Mouse (Mus musculus) erythroid progenitor cell, adult 5-6 weeks (primary cell): ENCODE measurements around the gene Ankrd24. TPM values are rescaled to one million over a fixed set of nuclear protein-coding genes. Genes with fewer than 3 reads are reported as not detected.
A peak's percentile ranks its signal among the peaks of the same experiment; 100 is the strongest.
"Not testable (repeated sequence)": the region's sequence is repeated elsewhere in the genome, so short reads cannot be mapped to it uniquely, and the experiment has no call there.

Experiments
- ATAC-seq: replicated peaks from 2 replicates; pipeline ENCODE4 v1.8.0; 2016; ENCODE audit warnings: moderate number of reproducible peaks, mild to moderate bottlenecking, moderate TSS enrichment, inconsistent platforms; ENCODE audit not compliant: poor library complexity, low FRiP score, severe bottlenecking
- total RNA-seq, 2 experiments: library from RNA; stranded (forward) in 1 of 2; stranded (reverse) in 1 of 2; fragments of 150-400 nt in 1 of 2; fragments of 186-747, 209-891 nt in 1 of 2; gene quantifications; 2 replicates each; pipeline versions ENCODE4 v1.2.3 to v1.2.4; 2015 to 2017; ENCODE audit warnings: low replicate concordance in 2 of 2

Ankrd24 gene
- total RNA-seq, 2 experiments from 2014 or later = not detected

DNA sequence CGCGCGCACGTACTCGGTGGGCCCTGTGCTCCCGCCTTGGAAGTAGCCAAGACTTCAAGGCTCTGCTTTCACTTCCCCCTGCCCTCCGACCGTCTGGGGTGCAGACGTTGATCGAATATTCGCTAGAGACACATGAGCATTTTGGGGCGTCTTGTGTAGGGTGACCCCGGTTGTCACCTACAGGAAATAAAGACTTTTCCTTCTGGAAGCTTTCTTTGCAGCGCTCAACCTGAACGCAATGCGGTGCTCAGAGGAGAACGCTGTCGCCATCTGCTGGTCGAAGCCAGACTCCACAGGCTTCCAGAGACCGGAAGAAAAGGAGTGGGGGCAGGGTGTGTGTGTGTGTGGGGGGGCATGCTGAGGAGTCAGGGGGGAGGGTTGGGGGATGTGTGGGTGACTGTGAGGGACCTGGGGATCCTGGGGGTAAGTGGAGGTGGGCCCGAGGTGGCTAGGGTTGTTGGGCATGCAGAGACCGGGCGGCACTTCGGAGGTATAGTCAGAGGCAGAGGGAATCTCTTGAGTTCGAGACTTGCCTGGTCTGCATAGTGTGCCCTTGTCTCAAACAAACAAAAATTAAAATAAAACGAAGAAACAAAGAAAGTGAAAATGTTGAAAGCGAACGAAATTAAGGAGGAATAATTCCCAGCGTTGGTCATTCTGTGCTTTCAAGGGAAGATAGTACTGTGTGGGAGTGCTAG, 23.2 kb upstream of the Ankrd24 start:
- ATAC-seq = peak; percentile 70

DNA sequence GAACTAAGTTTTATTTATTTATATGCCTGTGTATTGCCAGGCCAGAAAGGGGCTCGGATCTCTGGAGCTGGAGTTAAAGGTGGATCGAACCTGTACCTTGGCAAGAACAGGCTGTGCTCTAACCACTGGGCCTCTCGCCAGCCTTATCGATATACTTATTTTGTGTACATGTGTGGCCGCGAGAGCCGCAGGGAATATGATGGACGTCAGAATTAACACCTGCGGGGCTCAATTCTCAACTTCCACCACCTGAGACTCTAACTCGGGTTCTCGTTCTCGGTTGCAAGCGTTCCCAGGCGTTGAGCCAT, 22.7 kb upstream of the Ankrd24 start:
- ATAC-seq = peak; percentile 6; the same call in 1 of the 2 replicates

DNA sequence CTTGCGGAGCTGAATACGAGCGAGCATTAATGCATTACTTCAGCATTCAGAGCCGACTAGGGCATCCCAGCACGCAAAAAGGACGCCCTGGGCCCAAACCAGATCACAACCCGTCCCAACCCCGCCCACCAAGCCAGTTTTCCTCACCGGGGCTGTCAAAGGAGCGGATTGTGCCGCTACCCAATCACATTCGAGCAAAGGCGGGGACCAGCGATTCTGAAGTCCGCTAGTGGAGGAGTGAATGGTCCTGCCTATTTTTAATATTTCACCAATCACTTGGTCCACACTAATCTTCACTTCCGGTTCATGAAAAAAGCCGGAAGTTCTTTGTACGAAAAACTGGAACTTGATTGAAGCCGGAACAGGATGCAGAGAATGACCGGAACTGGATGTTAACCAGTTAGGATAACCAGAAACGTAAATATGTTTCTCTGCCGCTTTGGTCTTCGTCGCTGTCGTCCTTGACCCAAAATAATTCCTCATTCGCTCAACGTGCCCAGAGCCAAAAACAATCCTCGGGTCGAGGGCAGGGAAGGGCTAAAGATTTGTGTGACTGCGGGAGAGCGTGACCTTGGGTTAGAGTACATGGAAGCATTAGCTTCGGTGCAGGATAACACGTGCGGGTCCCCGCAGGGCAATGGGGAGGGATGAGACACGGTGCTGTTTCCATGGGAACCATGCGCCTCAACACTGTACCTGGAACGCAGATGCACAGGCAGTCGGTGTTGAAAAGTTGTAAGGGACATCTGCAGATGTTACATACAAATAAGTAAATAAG, 22.2 kb upstream of the Ankrd24 start, which contains the start of gene BC025920:
BC025920 (plus strand) TSS at position 297 of the 778 bp plus-strand sequence.
- ATAC-seq = peak; percentile 93

DNA sequence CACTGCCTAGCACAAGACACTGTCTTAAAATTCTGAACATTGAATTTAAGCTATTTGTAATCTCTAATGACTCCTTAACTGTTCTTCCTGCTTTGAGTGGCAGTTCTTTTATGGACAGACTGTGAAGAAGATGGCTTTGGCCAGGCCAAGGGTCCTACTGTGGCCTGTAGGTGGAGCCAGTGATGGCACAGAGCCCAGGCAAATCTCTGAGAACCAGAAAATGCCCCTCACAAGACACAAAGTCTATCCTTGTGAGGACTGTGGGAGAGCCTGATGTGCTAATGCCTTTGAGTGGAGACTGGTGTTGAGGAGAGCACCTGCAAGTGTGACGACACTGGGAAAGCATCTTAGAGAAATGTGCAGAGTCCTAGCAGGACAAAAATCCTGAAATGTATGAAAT, 20.0 kb upstream of the Ankrd24 start:
- ATAC-seq = no peak

DNA sequence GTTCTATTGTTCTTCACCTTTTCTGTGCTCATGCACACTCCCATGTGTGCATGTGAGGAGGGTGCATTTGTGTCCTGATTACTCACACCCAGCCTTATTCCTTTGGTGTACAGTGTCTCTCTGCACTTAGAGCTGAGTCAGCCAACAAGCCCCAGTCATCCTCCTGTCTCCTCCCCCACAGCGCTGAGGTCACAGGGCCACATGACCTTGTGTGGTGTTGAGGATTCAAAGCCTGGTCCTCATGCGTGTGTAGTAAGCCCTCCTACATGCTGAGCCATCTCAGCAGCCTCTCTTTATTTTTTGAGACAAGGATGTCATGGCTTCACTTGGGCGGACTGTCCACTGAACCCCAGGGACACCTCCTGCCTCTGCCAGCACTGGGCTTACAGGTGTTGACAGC, 15.6 kb upstream of the Ankrd24 start:
- no peak for ATAC-seq

DNA sequence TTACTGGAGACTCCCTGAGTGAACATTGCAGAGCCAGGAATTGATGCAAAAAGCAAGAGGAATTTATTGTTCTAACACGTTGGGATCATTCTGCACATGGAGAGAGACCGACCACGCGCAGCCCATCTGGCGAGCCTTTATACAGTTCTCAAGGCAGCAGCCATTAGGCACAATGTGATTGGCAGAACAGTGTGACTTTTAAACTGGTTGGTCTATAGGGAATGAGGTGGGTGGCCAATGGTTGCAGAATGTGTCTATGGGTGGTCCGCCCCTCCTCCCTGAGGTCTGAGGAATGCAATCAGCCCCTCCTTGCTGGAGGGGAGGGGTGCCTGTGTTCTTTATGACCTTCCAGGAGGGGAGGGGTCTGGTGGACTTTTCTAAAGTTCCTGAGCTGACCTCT, 12.9 kb upstream of the Ankrd24 start:
- no peak for ATAC-seq

DNA sequence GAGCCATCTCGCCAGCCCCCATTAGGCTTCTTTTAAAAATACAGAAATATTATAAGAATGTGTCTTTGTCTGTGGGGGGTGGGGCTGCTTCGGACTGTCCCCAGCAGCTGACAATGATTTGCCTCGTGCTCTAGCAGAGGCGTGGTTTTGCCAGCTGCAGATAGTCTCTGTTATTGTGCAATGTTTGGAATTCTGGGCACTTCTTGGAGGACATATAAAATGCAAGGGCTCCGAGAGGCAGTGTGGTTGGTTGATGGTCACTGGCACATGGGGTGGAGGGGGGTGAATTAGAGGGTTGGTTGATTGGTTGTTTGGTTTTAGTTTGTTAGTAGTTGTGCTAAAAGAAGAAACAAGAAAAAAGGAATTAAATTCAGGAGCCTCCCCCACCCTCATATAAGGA, 8.4 kb upstream of the Ankrd24 start:
- ATAC-seq = no peak

DNA sequence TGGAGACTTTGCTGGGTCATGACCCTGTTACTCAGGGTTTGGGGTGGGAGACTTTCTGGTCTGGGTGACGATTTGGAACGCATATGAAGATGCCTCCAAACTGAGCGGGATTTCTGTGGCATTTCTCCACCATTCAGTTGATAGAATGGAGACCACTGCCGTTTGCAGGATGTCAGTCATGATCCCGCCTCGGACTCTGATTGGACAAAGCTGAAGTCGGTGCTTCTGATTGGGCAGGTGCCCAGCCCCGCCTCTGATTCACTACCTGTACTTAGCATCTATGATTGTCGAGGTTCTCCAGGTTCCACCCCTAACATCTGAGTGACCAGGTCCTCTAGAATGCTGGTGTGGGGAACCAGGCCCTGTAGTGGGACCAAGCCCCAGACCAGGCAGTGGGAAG, 7.6 kb upstream of the Ankrd24 start:
- no peak for ATAC-seq

DNA sequence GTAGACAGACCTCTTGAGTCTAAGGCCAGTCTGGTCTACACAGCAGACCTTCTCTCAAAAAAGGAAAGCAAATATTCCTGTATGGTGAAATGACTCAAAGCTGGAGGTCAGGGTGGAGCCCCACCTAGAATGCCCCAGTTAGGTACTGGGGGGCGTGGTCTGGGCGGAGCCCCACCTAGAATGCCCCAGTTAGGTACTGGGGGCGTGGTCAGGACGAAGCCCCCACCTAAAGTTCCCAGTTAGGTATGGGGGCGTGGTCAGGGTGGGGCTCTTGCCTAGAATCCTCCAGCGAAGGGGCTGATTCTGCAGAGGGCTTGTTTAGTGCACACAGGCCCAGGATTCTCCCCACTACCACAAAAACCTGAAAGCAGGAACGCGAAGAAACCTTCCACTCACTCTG, 4.9 kb upstream of the Ankrd24 start:
- no peak for ATAC-seq

DNA sequence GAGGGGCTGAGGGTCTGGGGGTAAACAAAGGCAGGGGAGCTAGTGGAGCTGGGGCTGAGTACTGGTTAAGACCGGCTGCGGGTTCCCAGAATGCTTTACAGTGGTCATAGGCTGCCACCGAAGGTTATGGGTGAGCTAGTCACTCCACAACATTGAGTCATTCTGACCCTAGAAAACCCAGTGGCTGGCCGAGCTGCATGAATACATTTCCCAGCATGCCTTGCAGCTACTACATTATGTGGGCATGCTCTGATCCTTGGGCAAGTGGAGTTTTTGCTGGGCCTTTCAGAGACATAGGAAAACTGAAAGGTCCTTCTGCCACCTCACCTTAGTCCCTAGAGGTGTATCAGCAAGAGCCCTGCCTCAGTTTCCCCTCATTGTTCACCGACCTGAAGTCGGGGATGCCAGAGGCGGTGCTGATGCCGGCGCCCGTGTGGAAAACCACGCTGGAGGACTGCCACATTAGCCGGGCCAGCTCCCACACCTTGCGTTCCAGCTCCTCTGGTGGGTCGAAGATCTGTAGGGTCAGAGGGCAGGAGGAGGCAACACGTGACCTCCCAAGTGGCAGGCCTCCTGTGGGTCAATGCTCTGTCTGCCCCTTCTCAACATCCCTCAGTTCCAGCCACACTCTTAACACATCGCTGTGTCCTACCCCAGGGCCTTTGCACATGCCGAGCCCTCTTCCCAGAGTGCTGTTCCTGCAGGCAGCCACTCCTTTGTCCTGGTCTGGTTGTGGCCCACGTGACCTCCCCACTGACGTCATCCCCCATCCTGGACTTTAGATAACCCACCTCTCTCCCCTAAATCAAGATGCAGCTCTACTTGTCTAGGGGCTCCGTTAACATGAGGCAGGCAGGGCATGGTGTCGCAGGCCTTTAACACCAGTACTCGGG, 2.0 kb upstream of the Ankrd24 start:
- no peak for ATAC-seq

DNA sequence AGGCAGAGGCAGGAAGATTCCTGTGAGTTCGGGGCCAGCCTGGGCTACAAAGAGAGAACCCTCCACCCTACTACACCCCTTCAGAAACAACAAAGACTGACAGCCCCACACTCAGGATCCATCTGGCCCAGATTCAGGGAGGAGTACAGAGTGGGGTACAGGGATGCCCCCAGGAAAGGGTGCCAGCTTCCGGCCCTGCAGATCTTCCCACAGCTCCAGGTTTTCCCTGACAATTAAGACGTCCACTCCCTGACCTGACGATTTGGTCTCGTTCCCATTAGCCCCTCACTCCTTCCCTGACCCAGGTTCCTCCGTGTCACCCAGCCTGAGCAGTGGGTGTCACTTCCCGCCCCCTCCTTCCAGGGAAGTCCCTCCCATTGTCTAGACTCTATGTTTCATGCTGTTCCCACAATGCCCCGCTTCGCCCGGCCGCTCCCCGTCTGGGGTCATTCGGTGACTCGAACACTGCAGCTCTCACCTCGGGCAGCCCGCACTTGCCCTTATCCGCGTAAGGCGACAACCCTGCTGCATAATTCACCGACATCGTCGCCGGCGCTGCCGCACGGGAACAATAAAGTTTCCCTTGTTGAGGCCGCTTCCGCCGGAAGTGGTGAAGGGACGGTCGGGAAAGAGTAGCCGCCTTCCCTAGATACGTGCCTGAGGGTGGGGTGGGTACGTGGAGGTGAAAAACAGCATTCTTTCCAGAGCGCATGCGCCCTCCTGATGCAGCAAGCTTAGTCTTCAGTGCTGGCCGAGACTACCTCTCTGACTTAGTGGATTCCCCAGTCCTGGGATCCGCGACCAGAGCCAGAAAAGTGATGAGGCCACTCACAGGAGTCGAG, 1.1 kb upstream of the Ankrd24 start, which contains the start of gene Sirt6:
Sirt6 (minus strand) TSS at position 804 of the 842 bp plus-strand sequence.
- ATAC-seq = peak; percentile 95

DNA sequence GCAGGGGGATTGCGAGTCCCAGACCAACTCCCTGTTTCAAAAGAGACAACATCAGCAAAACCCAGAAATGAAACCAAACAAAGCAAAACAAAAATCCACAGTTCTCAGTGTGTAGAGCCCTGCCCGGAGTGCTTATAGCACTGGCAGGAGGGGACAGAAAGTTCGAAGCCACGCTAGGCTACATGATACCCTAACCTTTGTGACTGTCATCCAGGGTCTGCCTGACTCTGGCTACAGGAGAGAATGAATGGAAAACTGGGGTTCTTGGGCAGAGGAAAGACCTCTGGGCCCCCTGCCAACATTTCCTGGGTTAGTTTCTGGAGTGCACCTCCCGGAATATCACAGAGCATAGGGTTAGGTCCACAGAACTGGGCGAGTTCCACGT, 512 bp upstream of the Ankrd24 start:
- peak; percentile 27 for ATAC-seq

DNA sequence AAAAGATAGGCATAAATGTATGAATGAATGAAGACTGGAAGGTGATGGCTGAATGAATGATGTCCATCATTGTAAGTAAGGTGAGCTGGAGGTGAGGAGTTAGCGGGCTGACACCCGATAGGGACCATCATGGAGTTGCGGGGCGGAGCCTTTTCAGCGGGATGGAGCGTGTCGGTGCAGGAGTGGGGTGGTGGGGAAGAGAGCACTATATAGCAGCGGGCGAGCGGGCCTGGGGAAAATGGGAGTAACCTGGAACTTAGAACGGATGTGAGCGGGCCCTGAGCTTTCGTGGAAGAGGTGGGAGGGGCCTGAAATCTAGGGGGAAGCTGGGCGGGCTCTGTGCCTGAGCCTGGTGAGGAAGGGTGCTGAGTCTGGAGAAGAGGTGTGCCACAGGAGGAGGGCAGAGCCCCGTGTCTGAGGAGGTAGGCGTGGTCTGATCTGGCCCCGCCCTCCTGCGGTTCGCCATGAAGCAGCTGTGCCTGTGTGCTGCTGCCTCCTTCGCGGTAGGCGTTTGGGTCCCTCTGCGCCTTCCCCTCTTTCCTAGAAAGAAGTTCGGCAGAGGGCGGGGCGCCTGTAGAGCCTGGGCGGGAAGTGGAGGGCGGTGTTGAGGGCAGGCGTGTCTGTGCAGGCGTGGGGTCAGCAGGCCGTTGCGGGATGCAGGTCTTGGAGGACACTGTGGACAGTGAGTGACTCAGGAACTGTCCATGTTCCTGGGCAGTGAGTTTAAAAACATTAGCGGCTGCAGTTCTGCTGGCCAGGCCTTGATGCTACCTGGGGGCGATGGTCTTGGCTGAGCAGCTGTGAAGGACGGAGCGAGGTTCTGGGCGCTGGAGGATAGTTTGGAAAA, 5.1 kb downstream of the Ankrd24 start:
- peak; percentile 92 for ATAC-seq

DNA sequence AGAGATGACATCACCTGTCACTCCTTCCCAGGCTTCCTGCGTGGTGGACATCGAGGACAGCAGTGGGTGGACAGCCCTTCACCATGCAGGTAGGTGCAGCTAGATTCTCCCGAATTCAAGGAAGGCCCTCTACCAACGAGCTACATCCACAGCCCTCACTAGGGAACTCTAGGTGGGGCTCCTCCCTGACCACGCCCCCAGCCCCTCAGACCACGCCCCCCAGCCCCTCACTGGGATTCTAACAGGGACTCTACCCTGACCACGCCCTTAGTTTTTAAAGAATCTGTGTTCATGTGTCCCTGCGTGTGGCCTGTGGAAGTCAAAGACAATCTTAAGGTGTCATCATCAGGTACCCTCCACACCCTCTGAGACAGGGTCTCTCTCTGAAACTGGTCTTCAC, 8.0 kb downstream of the Ankrd24 start:
- no peak for ATAC-seq

DNA sequence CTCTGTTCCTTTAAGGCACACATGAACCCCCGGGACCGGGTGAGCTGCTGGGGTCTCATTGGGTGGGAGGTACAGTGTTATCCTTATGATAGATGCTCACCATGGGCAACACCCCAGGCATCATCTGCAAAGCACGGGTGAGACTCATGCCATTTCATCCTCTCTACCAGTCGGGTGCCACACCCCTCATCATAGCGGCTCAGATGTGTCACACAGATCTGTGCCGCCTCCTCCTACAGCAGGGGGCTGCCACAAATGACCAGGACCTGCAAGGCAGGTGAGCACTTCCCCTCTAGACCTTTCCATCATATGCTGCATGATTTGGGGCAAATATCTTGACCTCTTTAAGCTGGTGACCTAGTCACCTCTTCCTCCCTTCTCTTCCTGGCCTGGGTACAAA, 9.8 kb downstream of the Ankrd24 start:
- ATAC-seq = no peak

DNA sequence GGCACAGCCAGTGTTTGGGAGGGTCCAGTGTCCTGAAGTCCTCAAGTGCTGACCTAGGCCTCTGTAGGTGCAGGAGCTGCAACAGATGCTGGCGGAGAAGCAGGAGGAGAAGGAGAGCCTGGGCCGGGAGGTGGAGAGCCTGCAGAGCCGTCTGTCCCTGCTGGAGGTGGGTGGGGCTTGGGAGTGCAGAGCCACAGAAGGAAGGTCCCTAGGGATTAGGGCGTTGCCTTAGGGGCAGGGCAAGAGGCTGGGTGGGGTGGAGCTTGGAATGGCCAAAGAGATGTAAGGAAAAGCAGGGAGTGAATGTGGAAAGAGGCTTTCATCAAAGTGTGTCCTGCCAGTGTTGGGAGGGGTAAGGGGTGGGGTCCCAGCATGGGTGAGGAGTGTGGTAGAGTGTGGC, 12.5 kb downstream of the Ankrd24 start:
- not testable (repeated sequence) for ATAC-seq

DNA sequence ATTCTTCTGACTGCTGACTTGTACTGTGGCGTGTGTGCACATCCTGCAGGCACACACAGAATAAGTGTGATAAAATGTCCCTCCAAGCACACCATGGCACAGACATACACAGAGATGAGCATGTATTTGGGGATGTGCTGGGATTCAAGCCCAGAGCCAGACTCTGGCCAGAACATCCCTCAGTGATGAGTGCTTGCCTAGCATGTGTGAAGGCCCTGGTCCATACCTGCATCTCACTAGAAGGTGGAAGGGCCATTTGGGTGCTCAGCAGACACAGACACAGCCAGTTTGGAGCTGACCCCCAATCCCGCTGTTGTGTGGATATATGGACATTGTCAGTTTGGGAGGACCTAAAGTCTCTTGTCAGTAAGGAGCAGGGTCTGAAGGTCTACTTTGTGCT, 13.2 kb downstream of the Ankrd24 start:
- ATAC-seq = no peak

DNA sequence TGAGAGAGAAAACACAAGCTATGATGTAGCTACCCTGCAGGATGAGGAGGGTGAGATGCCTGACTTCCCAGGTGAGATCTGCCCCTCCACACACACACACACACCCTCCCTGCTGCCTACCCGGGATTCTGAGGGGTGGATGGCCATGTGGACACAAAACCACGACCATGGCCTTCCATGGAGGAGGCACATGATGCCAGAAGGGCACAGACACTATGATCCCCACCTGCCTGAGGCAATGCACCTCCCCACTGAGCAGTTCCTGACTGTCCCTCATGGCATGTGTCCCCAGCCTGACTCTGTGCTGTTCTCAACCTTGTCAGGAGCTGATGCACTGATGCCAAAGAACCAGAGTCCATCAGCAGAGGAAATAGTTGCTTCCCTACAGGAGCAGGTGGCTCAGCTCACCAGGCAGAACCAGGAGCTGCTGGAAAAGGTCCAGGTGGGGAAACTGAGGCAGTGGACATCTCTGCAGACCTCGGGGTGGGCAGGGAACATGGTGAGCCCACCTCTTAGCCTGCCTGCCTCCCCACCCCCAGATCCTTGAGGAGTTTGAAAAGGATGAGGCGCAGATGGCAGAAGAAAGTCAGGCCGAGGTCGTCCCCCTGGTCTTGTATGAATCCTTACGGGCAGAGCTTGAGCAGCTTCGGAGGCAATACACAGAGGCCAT, 13.8 kb downstream of the Ankrd24 start:
- ATAC-seq = no peak
